ENCODE assay signal across 8 mouse cellular contexts in the genomic region with DNA sequence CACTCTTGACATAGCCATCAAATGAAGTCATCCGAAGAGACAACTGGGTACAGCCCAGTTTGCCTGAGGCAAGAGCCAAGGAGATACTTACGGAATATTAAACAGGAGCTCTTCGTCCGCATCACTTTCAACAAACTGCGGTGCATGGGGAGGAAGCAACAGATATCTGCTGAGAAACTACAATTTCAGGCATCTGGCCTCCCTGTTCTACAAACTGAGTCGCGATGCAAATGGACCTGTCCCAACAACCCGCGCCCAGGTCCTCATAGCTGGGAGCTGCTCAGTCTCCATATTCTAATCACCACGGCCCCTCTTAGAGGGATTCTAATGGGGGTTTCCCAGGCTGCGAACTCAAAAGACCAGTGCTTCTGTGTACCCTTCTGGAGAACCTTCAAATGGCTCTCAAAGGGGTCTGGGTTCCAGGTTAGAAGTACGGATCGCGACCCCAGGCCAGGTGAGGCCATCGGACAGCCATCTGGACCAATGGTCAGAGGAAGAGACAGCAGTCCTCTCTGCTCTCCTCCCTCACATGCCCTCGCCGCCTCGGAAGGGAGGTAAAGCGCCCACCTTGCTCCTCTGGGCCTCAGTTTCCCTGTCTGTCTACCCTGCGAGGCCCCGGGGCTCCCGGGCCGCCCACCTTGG. TPM values are rescaled to one million over a fixed set of nuclear protein-coding genes. Genes with fewer than 3 reads are reported as not detected.
A peak's percentile ranks its signal among the peaks of the same experiment; 100 is the strongest.
DNase-seq lines count a peak whose midpoint lies in the region; ATAC-seq and TF ChIP-seq lines count a peak whose summit lies in the region.

No protein-coding gene starts in this region.

- TF ChIP-seq CTCF in E14TG2a.4 (conservative IDR thresholded peaks at IDR 0.05; ENCODE audit: low read length): no peak

- H3K4me2 ChIP-seq in heart, embryonic 14.5 days (ENCODE audit: low read length): peak overlapping the region; percentile 91
- peak overlapping the region; percentile 64 for H3K4me2 ChIP-seq in forebrain, embryonic 11.5 days (ENCODE audit: low read depth, low read length, severe bottlenecking)
- H3K4me2 ChIP-seq in liver, embryonic 11.5 days: peak overlapping the region; percentile 87
- H3K4me2 ChIP-seq in stomach, embryonic 15.5 days: peak overlapping the region; percentile 90

- peak overlapping the region; percentile 87 to 99 for H3K4me3 ChIP-seq in heart, embryonic 14.5 days (ENCODE audit: control insufficient read depth in 1 of 2, insufficient read depth in 1 of 2, low read depth in 1 of 2, low read length in 2 of 2)
- peak overlapping the region; percentile 99 for H3K4me3 ChIP-seq in E14TG2a.4 (replicated peaks; ENCODE audit: low read length)
- peak overlapping the region; percentile 90 for H3K4me3 ChIP-seq in forebrain, embryonic 11.5 days (ENCODE audit: low read depth, low read length)
- H3K4me3 ChIP-seq in liver, embryonic 11.5 days (ENCODE audit: low read depth, low read length): peak overlapping the region; percentile 77
- peak overlapping the region; percentile 86 for H3K4me3 ChIP-seq in stomach, embryonic 15.5 days (replicated peaks)

- intact Hi-C loops in heart, postnatal 36 days (cut with DNase I): loop anchor here (2.0 kb wide), 1 partner anchor 34 kb away; the partner anchor contains the start of gene Eloa

- H3K27ac ChIP-seq in heart, embryonic 14.5 days (replicated peaks in 1 of 2; ENCODE audit: control insufficient read depth in 1 of 2, insufficient read depth in 1 of 2, low read depth in 2 of 2, low read length in 2 of 2): peak overlapping the region in 1 of 2 experiments; percentile 63; a peak in 2 of 4 replicates
- peak overlapping the region; percentile 62 for H3K27ac ChIP-seq in forebrain, embryonic 11.5 days (ENCODE audit: low read depth, low read length)
- peak overlapping the region; percentile 85 for H3K27ac ChIP-seq in liver, embryonic 11.5 days (ENCODE audit: low read depth, low read length)
- peak overlapping the region; percentile 91 for H3K27ac ChIP-seq in stomach, embryonic 15.5 days

- WGBS in heart, embryonic 14.5 days: 8% methylated on average over 23 of the region's 23 CpGs
- WGBS in forebrain, embryonic 11.5 days: 8% methylated on average over 23 of the region's 23 CpGs
- 8% methylated on average over 23 of the region's 23 CpGs for WGBS in liver, embryonic 11.5 days
- WGBS in stomach, embryonic 15.5 days: 7% methylated on average over 23 of the region's 23 CpGs

- ATAC-seq in heart, embryonic 14.5 days (ENCODE audit: insufficient number of reproducible peaks, insufficient read depth, low FRiP score, low read depth): no peak
- ATAC-seq in forebrain, embryonic 11.5 days (replicated peaks; ENCODE audit: low FRiP score): peak; percentile 22; the same call in 1 of the 2 replicates
- ATAC-seq in liver, embryonic 11.5 days (replicated peaks; ENCODE audit: low FRiP score): no peak
- ATAC-seq in stomach, embryonic 15.5 days (ENCODE audit: insufficient read depth, low FRiP score, low read depth): peak; percentile 7; the same call in 1 of the 2 replicates

- no peak for DNase-seq in heart, postnatal 36 days
- DNase-seq in forebrain, embryonic 11.5 days (ENCODE audit: low spot score): no peak
- DNase-seq in liver, embryonic 11.5 days (ENCODE audit: low spot score): peak; percentile 64
- DNase-seq in cerebellum, postnatal 14 days: no peak
- DNase-seq in Muller cell, postnatal 12 days (ENCODE audit: inconsistent ontology term): no peak

- H3K36me3 ChIP-seq in heart, embryonic 14.5 days (ENCODE audit: control insufficient read depth, insufficient read depth, low read length): peaks cover 34% of the 10 kb centered on the region
- H3K36me3 ChIP-seq in E14TG2a.4 (ENCODE audit: insufficient read depth, low read length): peaks cover 38% of the 10 kb centered on the region
- no peaks in the 10 kb centered on the region; the same call in 1 of the 2 replicates for H3K36me3 ChIP-seq in forebrain, embryonic 11.5 days (ENCODE audit: control insufficient read depth, insufficient read depth, low read length)
- H3K36me3 ChIP-seq in liver, embryonic 11.5 days (ENCODE audit: control insufficient read depth, insufficient read depth, low read length): peaks cover 15% of the 10 kb centered on the region
- H3K36me3 ChIP-seq in stomach, embryonic 15.5 days: peaks cover 13% of the 10 kb centered on the region

- no peaks in the 10 kb centered on the region for H3K9me3 ChIP-seq in heart, embryonic 14.5 days (ENCODE audit: control insufficient read depth, low read length)
- H3K9me3 ChIP-seq in E14TG2a.4 (ENCODE audit: low read length): peaks cover under 1% of the 10 kb centered on the region; the same call in 1 of the 2 replicates
- H3K9me3 ChIP-seq in forebrain, embryonic 11.5 days (ENCODE audit: control insufficient read depth, low read length): no peaks in the 10 kb centered on the region
- no peaks in the 10 kb centered on the region for H3K9me3 ChIP-seq in liver, embryonic 11.5 days (ENCODE audit: control insufficient read depth, low read length)
- no peaks in the 10 kb centered on the region for H3K9me3 ChIP-seq in stomach, embryonic 15.5 days

- peaks cover 5 to 10% of the 10 kb centered on the region in 2 experiments for H3K4me1 ChIP-seq in heart, embryonic 14.5 days (ENCODE audit: control insufficient read depth in 2 of 2, insufficient read depth in 2 of 2, low read length in 2 of 2)
- H3K4me1 ChIP-seq in E14TG2a.4 (replicated peaks; ENCODE audit: low read depth, low read length): peaks cover 37% of the 10 kb centered on the region
- H3K4me1 ChIP-seq in forebrain, embryonic 11.5 days (replicated peaks; ENCODE audit: control insufficient read depth, insufficient read depth, low read length): peaks cover 8% of the 10 kb centered on the region
- peaks cover 21% of the 10 kb centered on the region for H3K4me1 ChIP-seq in liver, embryonic 11.5 days (replicated peaks; ENCODE audit: control insufficient read depth, insufficient read depth, low read length)
- H3K4me1 ChIP-seq in stomach, embryonic 15.5 days: peaks cover 8% of the 10 kb centered on the region; the same call in 1 of the 2 replicates

- H3K9ac ChIP-seq in heart, embryonic 14.5 days (ENCODE audit: low read length): peak overlapping the region; percentile 98
- H3K9ac ChIP-seq in forebrain, embryonic 11.5 days (ENCODE audit: low read length): peak overlapping the region; percentile 91
- H3K9ac ChIP-seq in liver, embryonic 11.5 days (ENCODE audit: low read depth, low read length): peak overlapping the region; percentile 99
- peak overlapping the region; percentile 96 for H3K9ac ChIP-seq in stomach, embryonic 15.5 days

- no peaks in the 10 kb centered on the region for H3K27me3 ChIP-seq in heart, embryonic 14.5 days (ENCODE audit: control insufficient read depth, insufficient read depth, low read length)
- no peaks in the 10 kb centered on the region for H3K27me3 ChIP-seq in E14TG2a.4 (ENCODE audit: insufficient read depth, low read length)
- H3K27me3 ChIP-seq in forebrain, embryonic 11.5 days (ENCODE audit: control insufficient read depth, insufficient read depth, low read length): no peaks in the 10 kb centered on the region
- no peaks in the 10 kb centered on the region for H3K27me3 ChIP-seq in liver, embryonic 11.5 days (replicated peaks; ENCODE audit: control insufficient read depth, insufficient read depth, low read length)
- no peaks in the 10 kb centered on the region for H3K27me3 ChIP-seq in stomach, embryonic 15.5 days (replicated peaks)

RNA-seq across cellular contexts. Expression of gene Pithd1, which starts 0.6 kb away (rescaled TPM):
- polyA plus RNA-seq in heart, embryonic 14.5 days (2014; fragmentation: Nextera tagmentation; extraction: Ambion mirVana): 39.4 and 40.2 TPM in 2 replicates
- total RNA-seq in heart, postnatal 36 days (2021): 10 to 100 TPM; 19.8 to 22.2 TPM
- 64.9 and 67.6 TPM in 2 replicates for polyA plus RNA-seq in forebrain, embryonic 11.5 days (2014; fragmentation: Nextera tagmentation; extraction: Ambion mirVana)
- polyA plus RNA-seq in liver, embryonic 11.5 days (2014; fragmentation: Nextera tagmentation; extraction: Ambion mirVana): 96.9 and 106 TPM in 2 replicates
- polyA plus RNA-seq in stomach, embryonic 15.5 days (2015; fragmentation: Nextera tagmentation; extraction: Ambion mirVana): 50.3 and 55.1 TPM in 2 replicates

RNA-seq across cellular contexts. Expression of gene Lypla2, which starts 14.0 kb away (rescaled TPM):
- polyA plus RNA-seq in heart, embryonic 14.5 days (2014; fragmentation: Nextera tagmentation; extraction: Ambion mirVana): 65.5 and 67.7 TPM in 2 replicates
- 10 to 100 TPM; 33.3 to 34.7 TPM for total RNA-seq in heart, postnatal 36 days (2021)
- 169 and 178 TPM in 2 replicates for polyA plus RNA-seq in forebrain, embryonic 11.5 days (2014; fragmentation: Nextera tagmentation; extraction: Ambion mirVana)
- 104 and 106 TPM in 2 replicates for polyA plus RNA-seq in liver, embryonic 11.5 days (2014; fragmentation: Nextera tagmentation; extraction: Ambion mirVana)
- 102 and 105 TPM in 2 replicates for polyA plus RNA-seq in stomach, embryonic 15.5 days (2015; fragmentation: Nextera tagmentation; extraction: Ambion mirVana)

RNA-seq across cellular contexts. Expression of gene Gale, which starts 22.9 kb away (rescaled TPM):
- polyA plus RNA-seq in heart, embryonic 14.5 days (2014; fragmentation: Nextera tagmentation; extraction: Ambion mirVana): 16.8 and 19.0 TPM in 2 replicates
- total RNA-seq in heart, postnatal 36 days (2021): 1 to 10 TPM in 1 of 2 experiments, under 1 TPM in 1; 0.94 to 1.9 TPM
- 29.9 and 32.5 TPM in 2 replicates for polyA plus RNA-seq in forebrain, embryonic 11.5 days (2014; fragmentation: Nextera tagmentation; extraction: Ambion mirVana)
- polyA plus RNA-seq in liver, embryonic 11.5 days (2014; fragmentation: Nextera tagmentation; extraction: Ambion mirVana): 47.7 and 49.8 TPM in 2 replicates
- polyA plus RNA-seq in stomach, embryonic 15.5 days (2015; fragmentation: Nextera tagmentation; extraction: Ambion mirVana): 90.9 and 92.1 TPM in 2 replicates

RNA-seq across cellular contexts. Expression of gene Eloa, which starts 35.1 kb away (rescaled TPM):
- polyA plus RNA-seq in heart, embryonic 14.5 days (2014; fragmentation: Nextera tagmentation; extraction: Ambion mirVana): 34.3 and 34.7 TPM in 2 replicates
- 10 to 100 TPM; 34.6 to 36.2 TPM for total RNA-seq in heart, postnatal 36 days (2021)
- 41.0 and 43.9 TPM in 2 replicates for polyA plus RNA-seq in forebrain, embryonic 11.5 days (2014; fragmentation: Nextera tagmentation; extraction: Ambion mirVana)
- polyA plus RNA-seq in liver, embryonic 11.5 days (2014; fragmentation: Nextera tagmentation; extraction: Ambion mirVana): 48.6 and 51.6 TPM in 2 replicates
- 36.4 and 37.9 TPM in 2 replicates for polyA plus RNA-seq in stomach, embryonic 15.5 days (2015; fragmentation: Nextera tagmentation; extraction: Ambion mirVana)

RNA-seq across cellular contexts. Expression of gene Hmgcl, which starts 40.2 kb away (rescaled TPM):
- polyA plus RNA-seq in heart, embryonic 14.5 days (2014; fragmentation: Nextera tagmentation; extraction: Ambion mirVana): 91.6 and 96.7 TPM in 2 replicates
- total RNA-seq in heart, postnatal 36 days (2021): 10 to 100 TPM; 72.7 to 86.8 TPM
- polyA plus RNA-seq in forebrain, embryonic 11.5 days (2014; fragmentation: Nextera tagmentation; extraction: Ambion mirVana): 55.9 and 59.9 TPM in 2 replicates
- polyA plus RNA-seq in liver, embryonic 11.5 days (2014; fragmentation: Nextera tagmentation; extraction: Ambion mirVana): 97.1 and 104 TPM in 2 replicates
- 88.5 and 90.4 TPM in 2 replicates for polyA plus RNA-seq in stomach, embryonic 15.5 days (2015; fragmentation: Nextera tagmentation; extraction: Ambion mirVana)

Comparison
In these comparisons a context has a peak if more than half of its experiments do, and no peak if none do; other contexts are left out.
1. ATAC-seq: peak in forebrain, embryonic 11.5 days (single experiment) and stomach, embryonic 15.5 days (single experiment); none in heart, embryonic 14.5 days (single experiment) and liver, embryonic 11.5 days (single experiment).
2. Peak in every context shown above with its lines, with median percentiles within 50 percentile points of each other: H3K4me2 ChIP-seq, H3K4me3 ChIP-seq and H3K9ac ChIP-seq.